Mouse (Mus musculus) gastrocnemius, postnatal 25 days (tissue): ENCODE data around the gene Slc12a5. TPM values are rescaled to one million over a fixed set of nuclear protein-coding genes. Genes with fewer than 3 reads are reported as not detected.

Experiments used
- DNase-seq: peaks from one replicate; pipeline ENCODE4 v3.0.0; 2022
- total RNA-seq, 2 experiments: library from RNA; stranded (reverse); gene quantifications; 1 replicate in 1 of 2; 2 replicates in 1 of 2; pipeline ENCODE4 v1.2.3; 2021

Slc12a5 gene
- total RNA-seq, 2 experiments from 2014 or later, result 0.21 to 0.38 TPM

DNA sequence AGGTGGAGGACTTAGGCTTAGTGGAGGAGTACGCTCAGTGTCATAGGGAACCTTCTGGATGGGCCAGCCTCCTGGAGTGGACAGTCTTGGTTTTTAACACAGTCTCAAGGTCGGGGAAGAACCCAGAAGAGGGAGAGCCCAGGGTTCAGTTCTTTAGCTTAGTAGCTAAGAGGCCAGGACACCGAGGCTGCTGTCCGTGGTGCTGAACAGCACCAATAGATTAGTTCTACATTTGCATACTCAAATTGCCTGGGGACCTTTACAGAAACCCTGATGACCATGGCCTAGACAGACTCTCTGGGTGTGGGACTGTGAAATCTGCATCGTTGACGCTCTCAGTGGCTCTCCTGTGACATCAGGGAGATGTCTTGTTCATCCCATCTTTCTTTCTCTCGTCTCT is 19.1 kb downstream of the Slc12a5 start:
- no peak for DNase-seq

DNA sequence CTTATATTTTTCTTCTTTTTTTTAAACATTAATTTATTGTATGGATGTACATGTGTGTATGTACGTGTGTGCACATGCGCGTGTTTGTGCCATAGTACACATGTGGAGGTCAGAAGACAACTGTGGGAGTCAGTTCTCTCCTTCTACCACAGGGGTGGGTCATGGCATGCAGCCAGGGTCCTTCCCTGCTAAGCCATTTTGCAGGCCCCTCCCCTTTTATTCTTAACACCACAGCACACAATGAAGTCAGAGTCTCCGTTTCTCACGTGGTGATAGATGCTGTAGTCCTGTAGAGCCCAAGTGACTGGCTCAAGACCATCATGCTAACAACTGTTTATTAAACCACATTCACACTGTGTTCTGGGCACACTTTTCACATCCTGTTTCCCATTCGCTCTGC is 25.4 kb downstream of the Slc12a5 start:
- DNase-seq, result no peak

DNA sequence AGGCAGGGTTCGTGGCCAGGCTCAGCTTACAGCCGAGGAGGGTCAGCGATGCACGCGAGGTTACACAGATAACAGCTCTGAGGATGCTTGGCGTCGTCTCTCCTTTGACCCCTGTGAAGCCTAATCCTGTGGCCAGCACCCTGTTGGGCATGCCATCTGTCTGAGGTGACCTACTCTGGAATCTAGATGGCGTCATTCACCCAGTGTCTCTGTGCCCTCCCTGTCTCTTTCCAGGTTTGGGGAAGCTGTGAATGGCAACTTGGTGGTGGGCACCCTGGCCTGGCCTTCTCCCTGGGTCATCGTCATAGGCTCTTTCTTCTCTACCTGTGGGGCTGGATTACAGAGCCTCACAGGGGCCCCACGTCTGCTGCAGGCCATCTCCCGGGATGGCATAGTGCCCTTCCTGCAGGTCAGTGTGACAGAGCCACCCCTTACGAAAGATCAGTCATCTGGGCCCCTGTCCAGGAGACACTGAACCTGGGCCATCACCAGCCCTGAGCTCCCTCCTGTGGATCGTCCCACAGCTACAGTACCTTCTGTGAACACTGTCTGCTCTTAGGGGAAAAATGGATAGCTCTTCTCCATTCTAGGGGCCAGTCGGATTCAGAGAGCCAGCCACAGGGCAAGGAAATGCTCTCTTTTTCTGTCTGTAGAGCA is 25.9 kb downstream of the Slc12a5 start:
- DNase-seq, result no peak

DNA sequence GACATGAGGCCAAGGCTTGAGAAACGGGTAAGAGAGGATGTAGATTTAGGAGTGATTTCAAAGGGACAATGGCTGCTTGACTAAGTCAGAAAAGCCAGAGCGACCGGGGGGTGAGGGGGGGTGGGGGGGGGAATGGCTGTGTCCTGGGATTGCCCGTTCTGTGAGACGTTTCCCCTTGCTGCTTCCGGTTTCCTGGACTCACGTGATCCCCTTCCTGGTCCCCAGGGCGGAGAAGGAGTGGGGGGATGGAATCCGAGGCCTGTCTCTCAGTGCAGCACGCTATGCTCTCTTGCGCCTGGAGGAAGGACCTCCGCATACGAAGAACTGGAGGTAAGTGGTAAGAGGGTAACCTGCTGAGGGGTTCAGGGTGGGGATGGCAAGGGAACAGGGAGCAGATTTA is 28.2 kb downstream of the Slc12a5 start:
- DNase-seq, result no peak

DNA sequence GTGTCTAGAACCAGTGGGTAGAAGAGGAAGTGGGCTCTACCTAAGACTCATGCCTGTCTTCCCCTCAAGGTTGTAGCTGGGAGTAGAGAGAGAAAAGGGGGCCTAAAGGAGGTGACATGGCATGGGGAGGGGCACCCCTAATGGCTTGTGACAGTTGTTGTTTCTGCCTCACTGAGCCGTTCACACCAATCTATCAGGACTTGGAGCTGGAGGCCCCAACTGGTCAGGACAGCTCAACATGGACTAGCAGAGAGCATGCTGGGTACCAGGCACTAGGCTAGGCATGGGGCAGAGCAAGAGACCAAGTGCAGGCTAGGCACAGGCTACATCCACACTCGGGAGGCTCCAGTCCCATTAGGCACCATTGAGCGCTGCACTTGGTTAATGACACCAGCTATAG is 30.5 kb downstream of the Slc12a5 start:
- DNase-seq, result no peak

DNA sequence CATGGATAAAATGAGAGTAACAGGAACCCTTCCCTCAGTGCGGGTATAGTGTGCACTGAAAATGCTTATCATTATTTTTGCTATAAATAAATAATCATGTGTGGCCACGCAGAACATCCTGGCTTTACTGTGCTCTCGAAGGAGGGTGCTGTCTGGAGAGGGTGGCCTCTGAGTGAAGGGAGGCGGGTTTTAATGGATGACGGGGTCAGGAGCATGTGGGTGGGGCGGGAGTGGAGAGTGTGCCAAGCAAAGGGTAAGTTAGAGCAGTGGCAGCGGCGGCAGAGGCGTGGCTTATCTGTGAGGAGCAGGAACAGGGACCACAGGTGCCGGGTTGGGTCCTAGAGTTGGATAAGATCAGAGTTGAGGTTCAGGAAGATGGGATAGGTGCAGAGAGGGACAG is 31.2 kb downstream of the Slc12a5 start:
- DNase-seq, result no peak

DNA sequence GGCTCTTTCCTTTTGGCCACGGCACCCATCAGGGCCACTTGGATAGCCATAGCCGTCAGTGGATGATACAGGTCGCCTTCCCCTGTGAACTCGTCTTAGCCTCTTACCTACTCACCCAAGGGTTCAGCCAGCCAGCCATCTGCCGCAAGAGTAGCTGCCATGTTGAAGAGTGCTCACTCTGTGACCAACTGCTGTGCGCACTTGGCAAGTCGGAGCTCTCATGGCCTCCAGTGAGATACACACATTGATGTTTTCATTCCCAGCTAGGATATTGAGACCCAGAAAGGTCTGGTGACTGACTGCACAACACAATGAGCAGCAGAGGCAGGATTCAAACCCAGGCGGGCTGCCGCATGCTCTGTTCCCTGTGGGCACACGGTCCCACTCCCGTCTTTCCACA is 33.6 kb downstream of the Slc12a5 start:
- DNase-seq, result no peak

DNA sequence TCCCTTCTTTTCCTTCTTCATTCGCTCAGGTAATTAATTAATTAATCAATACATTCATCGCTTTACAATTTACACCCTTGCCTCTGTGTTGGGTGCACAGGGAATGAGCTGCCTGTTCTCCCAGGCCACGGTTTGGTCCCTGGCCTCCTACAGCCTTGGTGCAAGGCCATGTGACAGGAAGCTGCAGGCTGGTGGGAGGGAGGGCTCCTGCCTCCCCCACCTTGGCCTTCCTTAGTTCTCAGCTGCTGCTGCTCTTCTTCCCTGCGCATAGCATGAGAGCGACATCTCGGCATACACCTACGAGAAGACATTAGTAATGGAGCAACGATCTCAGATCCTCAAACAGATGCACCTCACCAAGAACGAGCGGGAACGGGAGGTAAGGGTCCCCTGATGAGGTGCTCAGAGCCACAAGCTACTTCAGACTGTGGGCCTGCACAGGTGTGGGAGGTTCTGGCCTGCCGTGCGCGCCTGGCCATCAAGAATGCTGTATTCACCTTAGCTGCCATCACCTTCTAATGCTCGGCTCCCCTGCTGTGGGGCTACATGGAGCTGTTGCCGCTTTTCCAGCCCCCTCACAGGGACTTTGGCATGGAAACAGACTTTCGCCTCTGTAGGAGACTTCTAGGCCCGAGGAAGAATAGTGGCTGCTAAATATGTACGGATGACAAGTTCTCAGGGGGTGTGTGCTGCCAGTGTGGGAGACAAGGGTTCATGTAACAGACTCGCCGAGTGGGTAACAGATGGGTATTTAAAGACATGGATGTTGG is 34.2 kb downstream of the Slc12a5 start:
- DNase-seq, result no peak

DNA sequence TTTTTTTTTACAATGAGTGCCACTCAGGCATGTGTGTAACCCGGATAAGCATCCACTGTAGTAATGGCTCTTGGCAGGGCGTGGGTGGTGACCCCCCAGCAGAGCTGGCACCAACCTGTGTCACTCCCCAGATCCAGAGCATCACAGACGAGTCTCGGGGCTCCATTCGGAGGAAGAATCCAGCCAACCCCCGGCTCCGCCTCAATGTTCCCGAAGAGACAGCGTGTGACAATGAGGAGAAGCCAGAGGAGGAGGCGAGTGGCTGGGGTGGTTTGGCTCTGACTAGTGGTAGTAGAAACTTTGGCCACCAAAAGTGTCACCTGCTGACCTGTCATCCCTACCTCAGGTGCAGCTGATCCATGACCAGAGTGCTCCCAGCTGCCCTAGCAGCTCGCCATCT is 35.4 kb downstream of the Slc12a5 start:
- no peak for DNase-seq

DNA sequence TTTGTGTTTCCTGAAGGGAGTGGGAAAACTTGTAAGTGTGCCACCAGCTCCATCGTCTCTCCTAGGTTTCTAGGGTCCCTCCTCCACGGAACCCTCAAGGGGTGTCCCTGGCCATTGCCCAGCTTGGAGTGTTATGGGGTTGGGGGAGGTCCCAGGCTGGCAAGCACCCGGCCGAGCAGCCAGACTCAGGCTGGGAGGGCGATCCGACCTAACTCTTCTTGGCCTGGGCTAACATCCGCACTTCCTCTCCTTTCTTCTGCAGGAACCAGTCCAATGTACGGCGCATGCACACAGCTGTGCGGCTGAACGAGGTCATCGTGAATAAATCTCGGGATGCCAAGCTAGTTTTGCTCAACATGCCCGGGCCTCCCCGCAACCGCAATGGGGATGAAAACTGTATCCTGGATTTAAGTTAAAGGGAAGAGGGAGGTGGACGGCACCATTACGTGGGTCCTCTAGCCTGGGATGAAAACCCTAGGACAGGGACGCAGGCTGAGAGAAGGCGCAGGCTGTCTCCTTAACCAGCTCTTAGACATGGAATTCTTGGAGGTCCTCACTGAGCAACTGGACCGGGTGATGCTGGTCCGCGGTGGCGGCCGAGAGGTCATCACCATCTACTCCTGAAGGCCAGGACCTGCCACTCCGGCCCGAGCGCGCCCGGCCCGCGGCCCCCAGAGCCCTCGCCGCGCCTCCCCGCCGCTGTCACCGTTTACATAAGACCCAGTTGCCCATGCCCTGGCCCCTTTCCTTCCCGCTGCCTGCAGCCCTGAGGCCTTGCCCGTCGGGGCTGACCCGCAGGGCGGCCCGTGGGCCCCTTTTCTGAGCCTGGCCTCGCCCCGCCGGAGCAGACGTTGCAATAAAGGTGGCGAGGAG is 36.5 kb downstream of the Slc12a5 start:
- DNase-seq, result no peak

DNA sequence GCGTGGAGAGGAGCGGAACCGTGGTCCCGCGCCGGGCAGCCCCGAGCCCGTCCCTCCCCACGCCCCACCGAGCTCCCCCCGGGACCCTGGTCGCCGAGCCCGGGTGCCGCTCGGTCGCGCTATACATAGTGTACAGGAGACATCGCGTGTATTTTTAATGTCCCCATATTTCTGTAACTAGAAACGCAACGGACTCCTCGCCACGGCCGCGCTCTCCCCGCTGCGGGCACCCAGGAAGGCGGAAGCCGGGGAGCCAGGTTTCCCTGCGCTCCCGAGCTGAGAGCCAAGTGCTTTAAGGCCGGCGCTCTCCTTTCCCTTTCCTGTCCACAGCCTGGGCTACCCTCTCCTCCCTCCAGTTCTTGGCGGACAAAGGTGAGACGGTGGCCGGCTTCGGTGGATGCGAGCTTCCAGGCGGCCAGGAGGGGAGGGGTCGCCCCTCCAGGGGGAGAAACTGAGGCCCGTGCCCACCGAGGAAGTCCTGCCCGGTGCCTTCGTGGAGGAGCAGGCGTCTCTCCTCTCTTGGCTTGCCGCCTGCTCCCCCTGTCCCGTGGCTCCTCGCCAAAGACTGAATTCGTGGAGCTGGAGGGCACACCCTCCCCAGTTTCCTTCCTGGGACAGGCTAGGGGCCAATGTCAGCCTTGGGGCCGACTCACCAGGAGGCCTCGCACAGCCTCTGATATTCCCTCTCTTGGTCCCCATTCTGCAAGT is 37.3 kb downstream of the Slc12a5 start:
- DNase-seq, result peak; percentile 15

DNA sequence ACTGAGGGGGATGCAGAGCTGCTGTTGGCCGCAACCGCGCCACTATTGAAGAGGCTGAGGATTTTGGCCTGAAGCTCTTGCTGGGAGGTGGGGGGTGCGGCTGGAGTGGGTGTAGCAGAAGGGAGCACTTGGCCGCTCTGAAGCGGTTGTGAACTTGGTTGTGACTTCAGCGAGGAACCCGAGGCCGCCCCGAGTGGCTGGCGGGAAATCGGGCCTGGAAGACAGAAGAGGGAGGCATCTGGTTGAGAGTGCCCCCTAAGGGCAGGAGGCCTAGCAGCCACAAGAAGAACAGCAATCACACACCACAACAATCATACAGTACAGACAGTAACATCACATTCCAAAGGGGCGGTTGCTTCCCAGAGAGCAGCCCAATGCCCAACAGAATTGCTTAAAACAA is 41.4 kb downstream of the Slc12a5 start:
- no peak for DNase-seq

DNA sequence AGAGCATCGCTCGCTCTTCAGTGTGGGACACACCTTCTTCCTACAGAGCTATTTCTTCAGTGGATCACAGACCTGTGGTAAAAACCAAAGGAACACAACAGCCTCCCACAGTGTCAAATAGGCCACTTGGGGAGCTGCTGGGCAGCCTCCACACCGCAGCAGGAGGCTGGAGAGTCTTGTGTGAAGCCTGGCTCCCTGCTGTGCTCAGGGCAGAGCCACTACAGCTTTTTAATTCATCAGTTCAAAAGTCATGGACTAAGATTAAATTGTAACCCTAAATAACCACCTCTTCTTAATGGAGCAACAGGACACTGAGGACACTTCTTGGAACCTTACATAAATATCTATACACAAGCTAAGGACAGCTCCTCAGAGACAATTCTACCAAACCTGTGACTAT is 42.5 kb downstream of the Slc12a5 start:
- DNase-seq, result no peak

DNA sequence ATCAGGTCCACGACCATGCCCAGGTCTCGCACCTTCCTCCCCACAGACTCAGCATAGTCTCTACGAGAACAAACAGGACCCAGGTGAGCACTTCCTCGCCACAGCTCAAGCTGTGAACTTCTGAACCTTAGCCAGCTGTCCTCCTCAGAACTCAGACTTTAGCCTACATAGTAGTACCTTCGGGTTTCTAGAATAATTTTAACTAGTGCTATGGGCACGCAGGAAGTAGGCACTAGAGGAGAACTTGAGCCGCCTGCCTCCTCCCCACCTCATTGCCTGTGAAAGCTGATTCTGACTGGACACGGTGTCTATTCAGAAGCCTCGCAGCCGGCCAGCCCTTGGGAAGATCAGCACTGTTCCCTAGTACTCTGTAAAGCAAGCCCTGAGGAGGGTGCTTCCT is 43.6 kb downstream of the Slc12a5 start:
- no peak for DNase-seq

DNA sequence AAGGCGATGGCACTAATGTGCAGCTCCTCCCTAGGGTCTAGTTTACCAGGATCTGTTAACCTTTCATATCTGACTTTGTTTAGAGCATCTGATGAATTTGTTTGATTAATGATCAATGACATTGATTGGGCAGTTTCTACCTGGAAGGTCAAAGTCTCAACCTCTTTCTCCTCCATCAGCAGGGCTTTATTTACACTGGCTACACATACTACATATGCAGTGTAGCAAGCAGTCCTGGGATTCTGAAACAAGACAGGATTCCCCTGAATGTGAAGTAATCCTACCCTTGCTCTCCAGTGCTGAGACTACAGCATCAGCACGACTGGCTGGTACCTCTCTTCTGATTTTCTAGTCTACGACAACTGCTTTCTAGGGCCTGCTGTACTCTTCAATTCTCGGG is 46.2 kb downstream of the Slc12a5 start:
- DNase-seq, result no peak

DNA sequence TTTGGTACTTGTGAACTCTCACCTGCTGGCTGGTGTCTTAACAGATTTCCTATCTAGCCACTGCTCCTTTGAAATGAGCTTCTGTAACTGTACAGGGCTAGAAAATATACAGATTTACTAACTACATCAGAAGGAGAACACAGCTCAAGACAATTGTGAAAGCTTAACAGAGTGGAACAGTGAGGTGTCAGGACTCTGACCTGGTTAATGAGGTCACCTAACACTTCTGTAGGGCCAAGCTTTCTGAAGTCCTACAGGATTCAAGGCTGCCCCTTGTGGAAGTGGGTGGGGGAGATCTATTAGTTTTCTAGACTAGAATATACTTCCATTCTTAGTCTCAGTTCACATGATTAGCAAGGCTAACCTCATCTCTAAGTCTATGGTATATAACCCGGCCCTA is 47.4 kb downstream of the Slc12a5 start:
- DNase-seq, result no peak

DNA sequence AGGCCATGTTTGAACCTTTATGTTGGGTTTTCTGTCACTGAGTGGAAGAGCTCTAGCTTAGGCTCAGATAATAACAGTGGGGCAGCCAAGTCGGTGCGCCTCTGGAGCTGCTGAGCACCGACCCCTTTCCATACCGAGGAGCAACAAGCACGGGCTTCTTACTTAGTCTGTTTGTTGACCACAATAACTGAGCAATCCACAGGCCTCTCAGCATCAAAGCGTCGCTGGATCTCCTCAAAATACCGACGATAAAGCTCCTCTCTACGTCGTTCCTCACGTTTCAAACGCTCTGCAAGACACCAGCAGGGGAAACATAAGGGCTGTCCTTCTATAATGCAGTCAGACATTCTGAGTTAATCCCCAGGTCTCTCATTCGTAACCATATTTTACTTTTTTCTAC is 48.6 kb downstream of the Slc12a5 start:
- DNase-seq, result no peak

DNA sequence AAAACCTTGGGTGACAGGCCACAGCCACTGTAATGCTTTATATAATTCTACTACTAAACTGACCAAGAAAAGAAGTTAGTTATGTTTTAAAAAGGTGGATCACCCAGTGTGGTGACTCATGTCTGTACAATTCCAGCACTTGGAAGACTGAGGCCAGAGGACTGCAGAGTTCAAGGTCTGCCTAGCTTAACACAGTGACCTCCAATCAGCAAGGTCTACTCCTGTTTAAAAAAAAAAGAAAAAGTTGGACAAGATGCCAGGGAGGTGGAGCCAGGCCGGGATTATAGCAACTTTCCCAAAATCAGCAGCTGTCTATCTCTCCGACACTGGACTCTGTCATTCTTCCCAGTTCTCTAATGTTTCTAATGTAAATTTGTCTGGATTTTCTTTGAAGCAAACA is 49.0 kb downstream of the Slc12a5 start:
- no peak for DNase-seq

DNA sequence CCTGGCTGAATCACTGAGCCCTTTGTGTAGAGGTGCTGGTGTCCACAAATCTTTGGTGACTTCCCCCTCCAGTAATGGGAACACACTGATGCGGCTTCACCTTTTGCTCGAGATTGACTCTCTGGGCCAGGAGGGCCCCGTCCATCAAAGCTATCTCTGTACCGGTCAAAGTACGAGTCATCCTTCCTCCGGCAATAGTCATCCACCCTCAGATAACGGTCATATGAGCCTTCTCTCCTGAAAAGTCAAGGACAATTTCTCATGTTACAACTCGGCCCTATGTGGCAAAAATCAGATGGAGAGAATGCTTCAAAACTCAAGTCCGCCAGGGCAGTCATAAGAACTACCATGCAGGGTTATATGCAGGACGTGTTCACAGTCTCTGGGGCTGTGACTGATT is 49.7 kb downstream of the Slc12a5 start:
- DNase-seq, result no peak

DNA sequence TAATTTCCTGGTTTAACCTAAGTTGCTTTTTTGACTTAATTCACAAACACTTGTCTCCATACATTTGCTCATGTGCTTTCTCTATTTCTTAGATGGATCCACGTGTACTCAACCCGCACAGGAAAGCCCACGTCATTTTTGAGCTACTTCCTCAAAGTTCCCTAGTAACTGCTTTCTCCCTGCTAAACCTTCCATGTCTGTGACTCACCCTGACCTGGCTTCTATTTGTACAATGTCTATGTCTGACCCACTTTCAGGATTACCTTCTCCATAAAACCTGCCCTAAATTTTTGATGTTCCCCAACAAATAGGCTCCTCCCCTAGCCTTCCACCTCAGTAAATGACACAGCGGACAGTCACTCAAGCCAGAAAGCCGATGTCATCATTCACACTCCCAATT is 54.3 kb downstream of the Slc12a5 start:
- no peak for DNase-seq

DNA sequence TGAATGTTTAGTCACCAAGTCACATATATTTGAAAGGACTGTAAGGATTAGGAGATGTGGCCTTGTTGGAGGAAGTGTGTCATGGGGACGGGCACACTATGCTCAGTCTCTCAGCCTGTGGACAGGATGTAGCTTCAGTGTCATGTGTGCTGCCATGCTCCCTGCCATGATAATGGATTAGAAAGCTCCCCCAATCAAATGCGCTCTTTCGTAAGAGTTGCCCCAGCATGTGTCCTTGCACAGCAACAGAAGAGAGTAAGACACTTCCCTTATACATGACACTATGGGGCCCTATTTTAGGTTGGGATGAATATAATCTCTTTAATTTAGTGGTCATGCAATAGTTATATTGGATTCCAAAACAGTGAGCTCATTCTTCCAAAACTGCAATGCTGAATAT is 59.9 kb downstream of the Slc12a5 start:
- DNase-seq, result no peak

DNA sequence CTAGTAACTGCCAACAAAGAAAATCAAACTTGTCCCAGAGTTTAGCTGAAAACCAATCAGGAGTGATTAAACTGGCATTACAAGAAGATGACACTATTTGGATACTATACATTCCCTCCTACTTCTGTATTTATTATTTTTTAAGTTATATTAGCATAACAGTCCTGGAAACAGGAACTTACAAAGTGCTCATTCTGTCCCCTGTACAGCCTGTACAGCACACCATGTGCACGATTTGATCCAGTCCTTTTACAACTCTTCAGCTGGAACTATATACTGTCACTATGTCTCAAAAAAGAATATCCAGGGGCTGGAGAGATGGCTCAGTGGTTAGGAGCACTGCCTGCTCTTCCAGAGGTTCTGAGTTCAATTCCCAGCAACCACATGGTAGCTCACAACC is 66.6 kb downstream of the Slc12a5 start:
- DNase-seq, result no peak

DNA sequence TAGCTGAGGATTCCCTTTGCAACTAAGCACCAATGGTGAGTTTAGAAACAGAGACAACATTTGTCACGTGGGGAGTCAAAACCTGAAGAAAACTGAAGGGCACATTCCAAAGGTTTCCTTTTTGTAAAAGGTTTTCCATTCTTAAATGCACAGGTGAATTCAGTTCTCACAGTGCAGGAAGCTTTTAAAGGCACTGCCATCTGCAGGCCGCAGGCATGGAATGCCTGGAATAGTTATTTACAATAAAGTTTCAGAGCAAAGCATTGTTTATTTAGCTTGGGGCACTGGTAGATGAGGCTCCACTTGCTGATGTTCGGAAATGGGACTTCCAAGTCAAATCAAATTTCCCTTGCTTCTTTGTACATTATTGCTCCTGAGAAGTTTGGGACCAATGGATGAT is 71.9 kb downstream of the Slc12a5 start:
- no peak for DNase-seq
